Mouse (Mus musculus) layer of hippocampus, adult 18-20 months (tissue): Measurements from ENCODE around the gene Arl15. TPM values are rescaled to one million over a fixed set of nuclear protein-coding genes. Genes with fewer than 3 reads are reported as not detected.

Experiments used
- DNase-seq, 2 experiments: peaks; one replicate each; pipeline ENCODE4 v3.0.0; 2022; ENCODE audit warnings: low spot score in 2 of 2
- total RNA-seq, 2 experiments: library from RNA; stranded (reverse); gene quantifications; 2 replicates each; pipeline ENCODE4 v1.2.3; 2021

Arl15 gene
- total RNA-seq, 2 experiments from 2014 or later, result 57.4 to 61.0 TPM

DNA sequence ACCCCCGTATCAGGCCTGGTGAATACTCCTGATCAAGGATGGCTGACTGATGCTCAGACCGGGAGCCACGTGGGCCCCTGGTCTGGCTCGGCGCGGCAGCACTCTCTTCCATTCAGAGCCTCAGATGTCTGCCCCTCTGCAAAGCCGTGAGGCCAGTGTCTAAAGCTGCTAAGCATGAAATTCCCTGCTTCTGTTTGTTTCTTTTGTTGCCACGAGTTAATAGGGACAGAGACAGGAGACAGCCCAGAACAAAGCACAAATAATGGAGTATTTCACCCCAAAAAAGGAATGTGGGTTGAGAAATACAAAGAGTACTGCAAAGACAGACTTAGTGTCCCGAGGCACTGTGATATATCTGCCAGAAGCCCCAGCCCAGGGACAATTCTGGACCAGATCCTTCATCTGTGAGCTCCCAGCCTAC is 120.3 kb downstream of the Arl15 start:
- no peak for DNase-seq

DNA sequence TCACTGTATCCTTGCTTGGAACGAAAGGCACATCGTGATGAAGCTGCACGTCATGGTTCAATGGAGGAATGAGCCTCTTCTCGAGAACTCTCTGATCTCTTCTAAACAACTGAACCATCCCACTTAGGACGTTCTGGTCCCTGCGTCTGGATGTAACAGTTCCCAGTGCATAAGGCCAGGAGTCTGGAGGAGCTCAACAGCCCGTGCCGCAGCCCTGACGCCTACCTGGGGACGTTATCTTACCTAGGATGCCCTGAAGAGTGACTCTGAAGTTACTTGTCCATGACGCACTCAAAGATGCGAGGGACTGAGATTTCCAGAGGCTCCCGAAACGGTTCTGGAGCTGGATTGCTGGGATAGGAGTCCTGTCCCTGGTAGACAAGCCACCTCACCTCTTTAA is 121.4 kb downstream of the Arl15 start:
- no peak for DNase-seq

DNA sequence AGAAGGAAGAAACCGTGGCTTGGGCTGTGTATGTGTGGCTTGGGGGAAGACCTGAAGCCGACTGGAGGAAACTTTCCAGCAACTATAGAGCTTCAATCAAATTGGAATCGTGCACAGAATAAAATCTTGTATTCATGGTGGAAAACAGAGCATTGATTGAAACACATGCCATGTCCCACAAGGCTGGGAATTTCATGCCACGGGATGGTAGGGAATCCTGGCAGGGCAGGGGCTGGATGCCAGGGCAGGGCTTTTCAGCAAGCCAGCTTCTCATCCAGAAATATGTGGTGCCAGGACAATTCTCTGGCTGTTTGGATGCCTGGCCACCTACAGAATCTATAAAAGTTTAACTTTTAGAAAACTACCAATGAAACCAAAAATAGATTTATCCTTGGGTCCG is 122.5 kb downstream of the Arl15 start:
- DNase-seq, result no peak

DNA sequence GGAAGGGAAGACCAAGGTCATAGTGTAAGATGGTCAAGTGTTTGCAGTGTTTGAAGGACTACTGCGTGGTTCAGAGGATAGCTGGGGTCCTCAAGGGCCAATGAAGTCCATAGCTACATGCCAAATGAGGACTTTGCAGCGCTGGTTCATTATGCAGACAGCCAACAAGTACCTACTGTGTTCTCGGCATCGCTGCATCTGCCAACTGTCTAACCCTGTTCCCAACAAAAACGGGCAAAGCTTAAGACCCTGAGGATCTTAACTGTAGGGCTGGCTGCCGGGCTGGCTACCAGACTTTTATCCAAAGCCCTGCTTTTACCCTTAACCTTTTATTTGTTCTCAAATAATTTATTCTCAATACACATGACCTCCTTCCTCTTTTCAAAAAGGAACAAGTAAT is 123.1 kb downstream of the Arl15 start:
- no peak for DNase-seq

DNA sequence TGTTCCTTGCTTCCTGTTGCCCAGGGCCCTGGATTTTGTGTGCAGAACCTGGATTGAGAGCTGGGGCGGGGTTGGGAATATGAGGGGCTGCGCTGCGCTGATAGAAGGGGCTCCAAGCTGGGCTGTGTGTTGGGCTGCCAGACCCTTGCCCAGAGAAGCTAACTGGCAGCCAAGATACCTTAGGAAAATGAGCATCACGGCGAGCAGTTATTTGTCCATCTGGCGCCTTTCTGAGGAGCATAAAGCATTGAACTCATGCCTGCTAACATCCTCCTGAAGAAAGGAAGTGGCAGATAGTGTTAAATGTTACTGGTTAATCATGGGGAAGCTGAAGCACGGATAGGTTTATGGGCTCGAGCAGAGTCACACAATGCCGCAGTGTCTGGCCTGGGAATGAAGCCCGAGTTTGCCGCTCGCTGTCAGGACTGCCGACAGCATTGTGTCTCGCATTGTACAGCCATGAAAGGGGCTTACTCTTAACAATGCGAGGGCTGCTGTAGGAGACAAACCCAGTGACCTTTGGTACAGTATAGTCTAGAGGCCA is 123.6 kb downstream of the Arl15 start:
- no peak for DNase-seq

DNA sequence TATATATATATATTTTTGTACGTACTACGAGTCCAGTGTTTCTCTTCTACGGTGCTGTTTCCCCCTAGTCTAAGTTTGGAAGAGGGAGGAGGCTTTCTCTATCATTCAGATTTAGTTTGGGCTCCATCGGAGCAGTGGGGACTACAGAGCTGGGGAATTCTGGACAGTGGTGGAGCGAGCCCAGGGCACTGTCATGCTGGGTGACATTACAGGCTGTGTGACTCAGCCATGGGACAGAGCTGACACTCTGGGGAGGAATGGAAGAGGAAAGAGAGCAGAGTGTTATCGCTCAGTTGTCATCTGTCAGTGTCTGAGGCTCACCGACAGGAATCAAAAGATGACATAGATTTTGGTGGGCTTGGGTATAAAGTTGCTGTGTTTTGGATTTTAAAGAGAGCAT is 124.4 kb downstream of the Arl15 start:
- DNase-seq, result no peak

DNA sequence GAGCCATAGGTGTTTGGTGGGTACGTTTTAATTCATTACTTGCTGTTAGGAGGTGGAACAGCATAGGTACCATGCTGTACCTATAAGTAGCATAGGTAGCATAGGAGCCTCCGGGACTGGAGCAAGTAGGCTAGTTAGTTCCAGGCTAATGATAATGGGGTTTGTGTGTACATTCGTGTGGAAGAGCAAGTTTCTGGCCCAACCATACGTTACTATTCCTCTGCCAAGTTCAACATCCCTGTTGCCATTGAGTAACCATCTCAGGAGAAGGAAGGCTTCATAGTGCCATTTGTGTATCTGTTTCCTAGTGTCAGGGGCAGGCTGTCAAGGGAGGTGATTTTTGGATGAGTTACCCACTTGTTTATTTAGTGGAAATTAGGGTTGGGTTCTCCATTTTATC is 141.4 kb downstream of the Arl15 start:
- no peak for DNase-seq

DNA sequence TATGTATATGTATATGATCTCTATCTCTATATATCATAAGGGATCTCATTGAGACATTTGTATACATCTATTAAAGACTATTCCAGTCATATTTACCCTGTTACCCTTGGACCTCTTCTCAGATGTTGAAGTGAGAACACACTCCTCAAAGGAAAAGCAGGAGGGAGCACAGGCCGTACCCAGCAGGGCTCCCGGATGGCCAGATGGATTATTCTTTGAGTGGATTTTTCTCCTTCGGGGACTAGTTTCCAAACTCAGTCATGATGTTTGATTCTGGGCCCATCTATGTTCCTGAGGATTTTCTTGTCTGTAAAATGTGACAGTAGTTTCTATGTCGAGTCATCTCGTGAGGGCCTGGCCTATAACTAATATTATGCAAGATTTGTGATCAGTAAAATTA is 142.9 kb downstream of the Arl15 start:
- no peak for DNase-seq

DNA sequence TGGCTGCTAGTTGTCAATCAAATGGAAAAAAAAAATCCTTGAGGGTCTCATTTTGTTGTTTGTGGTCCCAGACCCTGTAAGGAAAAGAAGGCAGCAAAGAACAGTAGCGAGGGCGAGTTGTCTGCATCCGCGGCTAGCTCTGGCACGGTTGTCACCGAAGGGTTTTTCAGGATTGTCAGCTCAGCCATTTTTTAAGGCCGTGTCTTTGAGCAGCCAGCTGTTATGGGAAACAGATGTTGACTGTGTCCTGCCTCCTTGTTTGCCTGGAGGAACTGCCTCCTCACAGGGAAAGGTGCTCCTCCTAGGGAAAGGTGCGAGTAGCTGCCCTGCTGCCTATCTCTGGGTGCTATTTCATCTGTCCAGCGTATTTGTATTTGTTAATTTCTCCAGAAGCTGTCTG is 144.3 kb downstream of the Arl15 start:
- DNase-seq, result no peak

DNA sequence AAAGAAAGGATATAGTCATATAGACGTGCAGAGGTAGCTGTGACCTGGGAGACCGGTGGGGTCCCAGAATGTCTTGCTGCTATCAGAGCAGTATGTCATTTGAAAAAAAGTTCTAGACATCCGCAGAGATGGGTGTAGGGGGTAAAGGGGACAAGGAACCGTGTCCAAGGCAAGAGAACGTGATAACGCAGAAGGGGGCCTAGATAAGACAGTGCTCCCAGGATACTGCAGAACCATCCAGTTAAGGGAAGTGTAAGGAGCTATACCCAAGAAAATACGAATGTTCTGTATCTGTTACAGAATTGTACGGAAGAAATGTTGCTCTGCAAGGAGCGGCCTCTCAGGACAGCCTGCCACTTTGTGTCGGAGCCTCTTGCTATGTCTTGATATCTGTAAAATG is 144.8 kb downstream of the Arl15 start:
- DNase-seq, result no peak

DNA sequence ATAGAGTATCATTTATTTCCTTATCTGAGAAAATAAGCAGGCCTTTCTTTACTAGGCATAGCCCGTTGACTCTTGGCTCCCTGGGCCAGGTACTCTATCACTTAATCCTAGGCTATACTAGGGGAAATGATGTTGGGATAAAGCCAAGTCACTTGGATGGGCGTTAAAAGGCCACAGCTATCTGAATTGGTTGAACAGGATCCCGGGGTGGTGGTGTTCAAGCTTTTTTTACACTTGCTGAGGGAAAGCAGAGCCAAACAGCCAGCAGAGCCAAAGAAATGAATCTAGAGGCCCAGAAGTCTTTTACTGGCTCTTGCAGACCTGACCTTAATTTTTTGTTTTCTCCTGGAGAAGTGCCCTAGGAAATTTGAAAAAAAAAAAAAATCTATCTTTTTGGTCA is 145.4 kb downstream of the Arl15 start:
- no peak for DNase-seq

DNA sequence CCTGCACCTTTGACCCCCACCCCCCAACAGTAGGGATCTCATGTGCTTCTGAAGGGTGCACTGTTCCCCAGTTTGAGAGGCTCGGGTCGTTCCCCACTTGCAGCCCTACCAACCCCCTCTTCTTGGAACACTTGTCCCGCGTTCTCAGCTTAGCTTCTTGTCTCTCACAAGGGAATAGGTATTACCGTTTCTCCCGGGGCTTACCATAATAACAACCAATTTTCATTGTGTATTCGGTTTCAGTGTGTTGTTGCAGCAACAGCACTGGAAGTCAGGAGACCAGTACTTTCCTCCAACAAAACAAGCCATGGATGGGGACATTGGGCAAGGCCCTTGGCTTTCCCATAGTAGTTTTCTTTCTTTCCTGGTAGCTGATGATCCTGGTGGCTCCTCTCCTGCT is 145.8 kb downstream of the Arl15 start:
- DNase-seq, result no peak

DNA sequence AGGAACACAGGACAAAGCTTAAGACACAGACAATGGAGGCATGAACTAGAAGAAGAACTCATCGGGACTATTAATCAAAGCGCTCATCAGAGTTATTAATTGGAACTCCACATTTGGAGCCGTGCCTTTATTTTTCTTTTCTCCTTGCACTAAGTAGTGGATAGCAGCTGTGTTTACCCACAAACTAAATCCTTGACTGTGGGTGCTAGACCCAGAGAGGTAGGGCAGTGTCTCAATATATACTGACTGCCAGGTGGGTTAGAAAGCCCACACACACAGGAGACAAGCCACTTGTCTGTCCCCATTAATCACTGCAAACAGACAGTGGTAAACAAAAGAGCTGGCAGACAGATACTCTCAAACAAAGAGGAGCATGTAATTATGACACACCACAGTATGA is 147.6 kb downstream of the Arl15 start:
- DNase-seq, result no peak

DNA sequence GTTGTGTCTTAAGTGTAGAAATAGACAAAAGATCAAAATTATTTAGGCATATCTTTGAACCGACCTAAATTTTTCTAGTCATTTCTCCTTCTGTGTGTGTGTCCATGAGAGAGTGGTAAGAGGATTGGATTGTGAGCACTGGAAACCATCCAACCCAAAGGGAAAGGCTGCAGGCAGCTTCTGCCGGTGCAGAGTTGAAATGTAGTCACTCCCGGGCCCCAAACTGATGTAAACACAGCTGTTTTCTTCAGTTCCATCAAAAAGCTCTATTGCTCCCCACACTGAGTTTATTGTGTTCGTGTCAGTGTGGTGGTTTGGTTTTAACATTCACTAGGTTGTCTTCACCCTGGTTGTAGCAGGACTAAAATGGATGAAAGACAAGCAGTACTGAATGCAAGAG is 153.2 kb downstream of the Arl15 start:
- DNase-seq, result no peak

DNA sequence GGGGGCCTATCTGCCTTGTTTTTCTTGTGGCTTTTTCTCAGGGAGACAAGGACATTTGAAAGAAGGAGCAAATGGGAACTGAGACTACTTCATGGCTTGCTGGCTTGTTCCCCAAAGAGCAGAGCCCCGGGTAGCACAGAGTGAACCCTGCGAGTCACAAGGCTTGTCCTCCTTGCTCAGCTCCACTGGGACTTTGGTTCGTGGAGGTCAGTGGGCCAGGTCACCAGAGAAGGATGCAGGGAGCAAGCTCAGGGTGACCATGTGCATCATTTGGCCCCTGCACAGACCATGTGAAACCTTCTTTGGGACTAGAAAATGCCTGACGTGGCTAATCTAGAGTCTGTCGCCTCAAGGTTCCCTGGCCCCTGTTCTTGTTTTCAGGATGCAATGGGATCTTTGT is 155.4 kb downstream of the Arl15 start:
- DNase-seq, result no peak

DNA sequence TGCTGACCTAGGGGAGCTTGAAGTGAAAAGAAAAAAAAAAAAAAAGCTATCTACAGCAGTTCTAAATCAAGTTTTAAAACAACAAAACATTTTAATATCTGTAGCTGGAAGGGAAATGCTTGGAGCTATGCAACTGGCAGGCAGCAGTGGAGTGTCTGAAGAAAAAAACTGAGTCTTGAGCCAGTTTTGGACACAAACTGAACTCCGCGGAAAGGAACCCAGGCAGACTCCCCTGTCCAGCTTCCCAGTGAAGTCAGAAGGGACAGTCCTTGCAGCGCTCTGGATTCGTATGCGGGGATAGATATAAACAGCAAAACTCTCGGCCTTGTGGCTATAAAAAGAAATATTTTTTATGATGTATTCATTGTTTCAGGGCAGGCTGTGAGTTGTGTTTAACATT is 155.8 kb downstream of the Arl15 start:
- no peak for DNase-seq

DNA sequence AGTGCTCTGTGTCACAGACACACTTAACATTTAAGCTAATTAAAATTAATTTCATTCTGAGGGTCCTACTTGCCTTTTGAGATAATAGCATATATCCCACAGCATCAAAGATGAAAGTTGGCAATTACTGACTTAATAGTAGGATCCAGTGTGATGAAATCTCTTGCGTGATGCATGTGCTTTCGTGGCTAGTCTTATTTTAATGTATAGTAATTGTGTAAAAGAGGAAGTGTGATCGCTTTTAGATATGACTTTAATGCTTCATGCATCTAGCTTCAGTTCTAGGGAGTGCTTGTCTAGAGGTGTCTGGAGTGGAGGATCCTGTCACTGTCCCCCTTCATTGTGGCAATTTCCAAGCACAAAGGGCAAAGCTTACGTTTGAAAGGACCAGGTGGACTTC is 163.1 kb downstream of the Arl15 start:
- no peak for DNase-seq

DNA sequence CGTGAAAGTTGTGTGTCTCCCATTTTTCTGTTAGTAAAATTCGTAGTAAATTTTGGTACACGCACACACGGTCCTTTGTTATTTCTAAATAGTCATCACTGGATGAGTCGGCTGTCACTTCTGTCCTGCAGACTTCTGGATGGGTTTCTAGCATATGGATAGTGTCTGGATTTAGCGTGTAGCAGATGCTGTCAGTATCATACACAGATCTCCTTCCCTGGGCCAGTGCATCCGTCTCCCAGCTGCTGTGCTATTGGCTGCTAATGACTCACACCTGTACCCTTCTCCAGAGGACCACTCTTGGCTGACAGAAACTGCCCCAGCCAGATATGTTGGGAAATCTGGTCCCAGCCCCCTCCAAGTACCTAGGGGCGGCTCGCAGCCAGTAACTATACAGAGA is 170.6 kb downstream of the Arl15 start:
- DNase-seq, result peak in 1 of 2 experiments; percentile 21

DNA sequence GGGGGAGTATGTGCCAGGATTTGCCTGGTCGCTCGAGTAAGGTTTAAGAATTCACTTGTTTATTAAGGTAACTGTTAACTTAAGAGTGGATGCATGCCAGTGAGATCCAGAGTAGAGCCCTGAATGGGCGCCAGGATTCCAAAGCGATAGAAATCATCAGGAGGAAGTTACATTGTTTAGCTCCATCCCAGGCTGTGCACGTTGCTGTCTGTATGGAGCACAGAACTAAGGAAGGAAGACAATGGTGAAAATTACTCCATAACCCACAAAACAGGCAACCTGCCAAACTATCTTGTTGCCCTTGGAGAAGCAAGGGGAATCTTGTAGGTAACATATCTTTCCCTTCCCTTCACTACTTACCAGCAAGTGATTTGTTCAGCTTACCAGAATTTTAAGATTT is 176.4 kb downstream of the Arl15 start:
- DNase-seq, result no peak

DNA sequence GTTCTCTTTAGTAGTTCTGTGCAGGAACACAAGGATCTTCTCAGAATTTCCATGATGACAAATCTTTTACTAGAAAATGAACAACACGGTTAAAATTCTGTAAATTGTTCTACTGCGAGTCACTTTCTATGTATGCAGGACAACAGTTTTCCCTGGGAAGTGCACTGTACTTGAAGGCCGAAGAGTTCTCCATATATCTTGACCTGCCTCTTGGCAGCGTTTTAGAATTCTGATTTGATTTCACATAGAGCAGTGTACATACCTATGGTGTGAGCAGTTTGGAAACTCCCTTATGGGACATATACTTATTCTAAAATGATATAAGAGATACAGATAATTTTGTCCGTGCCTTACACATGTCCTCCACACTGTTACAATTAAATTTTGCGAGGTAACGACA is 178.1 kb downstream of the Arl15 start:
- DNase-seq, result no peak

DNA sequence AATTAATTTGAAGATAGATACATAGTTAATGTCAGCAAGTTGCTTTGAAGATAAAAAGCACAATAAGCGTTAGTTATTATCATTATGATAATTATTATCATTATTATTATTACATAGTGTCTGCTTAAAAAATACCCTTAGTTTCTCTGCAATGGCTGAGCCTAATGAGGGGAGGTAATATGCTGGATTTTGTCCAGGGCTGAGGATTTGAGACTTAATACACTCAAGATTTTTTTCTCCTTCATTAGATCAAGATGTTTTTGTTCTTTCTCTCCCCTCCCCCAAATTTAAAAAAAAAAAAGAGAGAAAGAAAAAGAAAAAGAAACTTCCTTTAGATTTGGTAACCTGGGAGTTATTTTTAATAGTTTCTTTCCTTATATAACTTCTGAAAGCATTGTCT is 180.6 kb downstream of the Arl15 start:
- no peak for DNase-seq

DNA sequence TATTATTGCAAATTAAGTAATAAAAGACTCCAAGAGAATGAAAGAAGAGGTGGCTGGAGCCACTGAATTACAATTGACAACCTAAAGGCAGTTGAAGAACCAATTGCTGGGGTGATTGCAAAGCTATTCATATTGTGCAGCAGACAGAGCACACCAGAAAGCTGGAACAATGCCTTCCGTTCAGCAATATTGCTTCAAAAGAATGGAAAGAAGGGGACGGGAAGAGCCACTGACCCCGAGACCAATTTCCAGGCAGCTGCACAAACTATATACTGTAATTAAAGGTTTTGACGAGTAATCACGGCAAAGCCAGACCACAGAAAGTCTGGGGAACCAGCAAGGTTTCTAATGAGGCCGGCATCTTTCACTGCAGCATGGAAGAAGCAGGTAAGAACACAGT is 181.4 kb downstream of the Arl15 start:
- no peak for DNase-seq

DNA sequence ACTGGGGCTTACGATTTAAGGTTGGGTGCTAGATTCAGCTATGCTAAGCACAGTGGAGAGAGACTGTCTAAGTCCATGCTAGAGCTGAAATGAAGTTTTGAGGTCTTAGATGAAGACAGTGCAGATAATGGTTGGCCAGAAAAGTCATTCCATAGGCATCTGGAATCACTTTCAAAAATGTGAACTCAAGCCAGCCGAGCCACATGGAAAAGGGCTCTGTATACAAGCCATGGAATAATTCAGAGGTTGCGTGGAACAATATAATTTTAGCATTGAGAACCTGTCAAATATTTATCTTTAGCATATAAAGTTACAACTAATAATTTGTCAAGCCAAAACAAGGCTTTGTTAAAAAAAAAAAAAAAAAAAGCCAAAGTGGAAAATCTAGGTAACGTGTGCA is 182.6 kb downstream of the Arl15 start:
- DNase-seq, result no peak

DNA sequence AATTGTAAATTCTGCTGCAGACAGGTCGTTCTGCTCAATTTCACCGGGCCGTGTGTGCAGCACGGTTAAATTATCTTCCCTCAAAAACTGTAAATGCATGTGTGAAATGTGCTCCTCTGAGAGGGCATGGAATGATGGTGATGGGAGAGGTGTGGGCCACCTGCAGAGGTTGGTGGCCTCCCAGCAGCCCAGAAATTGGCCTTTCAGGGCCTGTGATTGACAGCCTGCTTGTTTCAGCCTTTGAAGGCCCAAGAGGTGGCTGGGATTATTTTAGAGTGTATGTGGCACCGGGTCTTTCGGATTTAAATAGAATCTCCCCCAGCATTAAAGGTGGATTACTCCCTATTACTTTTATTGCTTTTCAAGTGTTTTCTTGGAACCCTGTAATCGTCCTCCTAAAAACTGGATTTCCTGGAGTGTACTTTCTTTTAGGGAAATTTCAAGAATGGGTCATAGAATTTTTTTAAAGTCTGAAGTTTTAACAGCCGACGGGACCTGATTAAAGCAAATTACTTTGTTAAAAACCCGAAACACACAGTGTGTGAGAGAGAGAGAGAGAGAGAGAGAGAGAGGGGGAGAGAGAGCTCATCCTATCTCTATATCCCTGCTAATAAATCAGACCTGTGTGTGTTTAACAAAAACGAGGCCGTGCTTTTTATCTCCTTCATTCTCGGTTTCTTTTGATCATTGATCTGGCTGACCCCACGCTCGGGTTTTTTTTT is 186.6 kb downstream of the Arl15 start:
- no peak for DNase-seq
